Mouse (Mus musculus): Measurements from ENCODE around the gene Prelid1. TPM values are rescaled to one million over a fixed set of nuclear protein-coding genes. Genes with fewer than 3 reads are reported as not detected.

Prelid1 gene
- polyA plus RNA-seq (2015; fragmentation: Nextera tagmentation; extraction: Ambion mirVana): 447 and 473 TPM in 2 replicates

- WGBS: 77% methylated on average over 4 of the region's 4 CpGs
- no peaks in the 10 kb centered on the region for H3K9me3 ChIP-seq
- H3K27ac ChIP-seq: peak within 1 kb of the TSS; percentile 87
- H3K36me3 ChIP-seq: peaks cover 20% of the 10 kb centered on the region
- H3K4me1 ChIP-seq: peaks cover 37% of the 10 kb centered on the region
- peak within 1 kb of the TSS; percentile 73 for H3K4me3 ChIP-seq (replicated peaks)
- peak within 1 kb of the TSS; percentile 70 for H3K4me2 ChIP-seq
- ATAC-seq (ENCODE audit: insufficient read depth, low FRiP score, low read depth): no peak
- peak within 1 kb of the TSS; percentile 71 for H3K9ac ChIP-seq
- H3K27me3 ChIP-seq (replicated peaks): no peaks in the 10 kb centered on the region
Measured at GRCm38 (mm10) chr13:55319931-55320533, at the start of gene Prelid1. TSS of gene Prelid1 (plus strand) at chr13:55320500.

- no peaks in the 10 kb centered on the region for H3K27me3 ChIP-seq (replicated peaks)
- H3K4me1 ChIP-seq: no peaks in the 10 kb centered on the region
- no peaks in the 10 kb centered on the region for H3K9me3 ChIP-seq
- no peak overlapping the region for H3K4me3 ChIP-seq (replicated peaks)
- WGBS: 91% methylated on average over 5 of the region's 5 CpGs
- no peak overlapping the region for H3K4me2 ChIP-seq
- ATAC-seq (ENCODE audit: insufficient read depth, low FRiP score, low read depth): no peak
- H3K36me3 ChIP-seq: peaks cover 31% of the 10 kb centered on the region
- H3K9ac ChIP-seq: no peak overlapping the region
- no peak overlapping the region for H3K27ac ChIP-seq
Measured at GRCm38 (mm10) chr13:55277203-55277602, 43.1 kb upstream of the Prelid1 start.

- 81% methylated on average over 5 of the region's 5 CpGs for WGBS
Measured at GRCm38 (mm10) chr13:55277646-55278045, 42.7 kb upstream of the Prelid1 start.

GRCm38 (mm10) chr13:55288854-55289253 is 31.4 kb upstream of the Prelid1 start:
- no peak for ATAC-seq (ENCODE audit: insufficient read depth, low FRiP score, low read depth)
- H3K4me2 ChIP-seq: no peak overlapping the region
- no peak overlapping the region for H3K27ac ChIP-seq
- H3K9ac ChIP-seq: no peak overlapping the region
- H3K36me3 ChIP-seq: peaks cover 43% of the 10 kb centered on the region
- 93% methylated on average over 3 of the region's 3 CpGs for WGBS
- H3K27me3 ChIP-seq (replicated peaks): no peaks in the 10 kb centered on the region
- H3K9me3 ChIP-seq: no peaks in the 10 kb centered on the region
- H3K4me3 ChIP-seq (replicated peaks): no peak overlapping the region
- H3K4me1 ChIP-seq: no peaks in the 10 kb centered on the region

More at GRCm38 (mm10) chr13:55277646-55278045, 42.7 kb upstream of the Prelid1 start:
- no peak for ATAC-seq (ENCODE audit: insufficient read depth, low FRiP score, low read depth)
- no peak overlapping the region for H3K9ac ChIP-seq
- H3K4me1 ChIP-seq: no peaks in the 10 kb centered on the region
- H3K27ac ChIP-seq: no peak overlapping the region
- H3K4me2 ChIP-seq: no peak overlapping the region
- H3K4me3 ChIP-seq (replicated peaks): no peak overlapping the region
- H3K27me3 ChIP-seq (replicated peaks): no peaks in the 10 kb centered on the region
- H3K36me3 ChIP-seq: peaks cover 34% of the 10 kb centered on the region
- no peaks in the 10 kb centered on the region for H3K9me3 ChIP-seq

- 90% methylated on average over 1 of the region's 1 CpGs for WGBS
- peaks cover 35% of the 10 kb centered on the region for H3K36me3 ChIP-seq
- no peak for ATAC-seq (ENCODE audit: insufficient read depth, low FRiP score, low read depth)
Measured at GRCm38 (mm10) chr13:55296760-55297159, 23.5 kb upstream of the Prelid1 start.

GRCm38 (mm10) chr13:55300913-55301312 is 19.4 kb upstream of the Prelid1 start:
- Histone ChIP-seq H3K4me3 (replicated peaks) (no peak overlapping the region), H3K4me1 (no peaks in the 10 kb centered on the region), H3K9me3 (no peaks in the 10 kb centered on the region), H3K27ac (no peak overlapping the region), H3K4me2 (no peak overlapping the region), H3K27me3 (replicated peaks) (no peaks in the 10 kb centered on the region), H3K9ac (no peak overlapping the region), H3K36me3 (peaks cover 43% of the 10 kb centered on the region)
- ATAC-seq (ENCODE audit: insufficient read depth, low FRiP score, low read depth): no peak
- 90% methylated on average over 5 of the region's 5 CpGs for WGBS

More at GRCm38 (mm10) chr13:55296760-55297159, 23.5 kb upstream of the Prelid1 start:
- Histone ChIP-seq H3K27me3 (replicated peaks) (no peaks in the 10 kb centered on the region), H3K9ac (no peak overlapping the region), H3K4me2 (no peak overlapping the region), H3K4me1 (no peaks in the 10 kb centered on the region), H3K9me3 (no peaks in the 10 kb centered on the region), H3K27ac (no peak overlapping the region), H3K4me3 (replicated peaks) (no peak overlapping the region)

GRCm38 (mm10) chr13:55312028-55312630 is 8.2 kb upstream of the Prelid1 start:
- ATAC-seq (ENCODE audit: insufficient read depth, low FRiP score, low read depth): no peak
- Histone ChIP-seq H3K36me3 (peaks cover 59% of the 10 kb centered on the region), H3K4me2 (no peak overlapping the region), H3K9ac (no peak overlapping the region), H3K4me3 (replicated peaks) (no peak overlapping the region), H3K27ac (no peak overlapping the region), H3K9me3 (no peaks in the 10 kb centered on the region), H3K27me3 (replicated peaks) (no peaks in the 10 kb centered on the region), H3K4me1 (no peaks in the 10 kb centered on the region)
- WGBS: 92% methylated on average over 8 of the region's 8 CpGs

GRCm38 (mm10) chr13:55313051-55313450 is 7.2 kb upstream of the Prelid1 start:
- H3K36me3 ChIP-seq: peaks cover 51% of the 10 kb centered on the region

GRCm38 (mm10) chr13:55314891-55315412 is 5.3 kb upstream of the Prelid1 start:
- no peak for ATAC-seq (ENCODE audit: insufficient read depth, low FRiP score, low read depth)
- no peaks in the 10 kb centered on the region for H3K9me3 ChIP-seq
- no peak overlapping the region for H3K27ac ChIP-seq
- no peak overlapping the region for H3K4me2 ChIP-seq
- 0 out of 2 replicates have a peak, but pooled peaks cover 9% of the 10 kb centered on the region for H3K4me1 ChIP-seq
- H3K36me3 ChIP-seq: peaks cover 51% of the 10 kb centered on the region
- H3K27me3 ChIP-seq (replicated peaks): no peaks in the 10 kb centered on the region
- no peak overlapping the region for H3K4me3 ChIP-seq (replicated peaks)
- 78% methylated on average over 2 of the region's 2 CpGs for WGBS
- no peak overlapping the region for H3K9ac ChIP-seq

More at GRCm38 (mm10) chr13:55313051-55313450, 7.2 kb upstream of the Prelid1 start:
- Histone ChIP-seq H3K4me2 (no peak overlapping the region), H3K27ac (no peak overlapping the region), H3K9me3 (no peaks in the 10 kb centered on the region), H3K9ac (no peak overlapping the region), H3K4me3 (replicated peaks) (no peak overlapping the region), H3K4me1 (no peaks in the 10 kb centered on the region), H3K27me3 (replicated peaks) (no peaks in the 10 kb centered on the region)
- 90% methylated on average over 9 of the region's 9 CpGs for WGBS
- no peak for ATAC-seq (ENCODE audit: insufficient read depth, low FRiP score, low read depth)

- Histone ChIP-seq H3K9me3 (no peaks in the 10 kb centered on the region), H3K9ac (no peak overlapping the region), H3K27me3 (replicated peaks) (no peaks in the 10 kb centered on the region), H3K27ac (no peak overlapping the region), H3K4me3 (replicated peaks) (no peak overlapping the region), H3K4me2 (no peak overlapping the region), H3K36me3 (peaks cover 22% of the 10 kb centered on the region), H3K4me1 (peaks cover 26% of the 10 kb centered on the region)
- 82% methylated on average over 3 of the region's 3 CpGs for WGBS
- ATAC-seq (ENCODE audit: insufficient read depth, low FRiP score, low read depth): no peak
Measured at GRCm38 (mm10) chr13:55318351-55318750, 1.9 kb upstream of the Prelid1 start.

GRCm38 (mm10) chr13:55321434-55322129 is 1.3 kb downstream of the Prelid1 start, which contains the start of gene Rab24:
TSS of gene Rab24 (minus strand) at chr13:55321946.
- H3K9me3 ChIP-seq: no peaks in the 10 kb centered on the region
- WGBS: under 1% methylated on average over 73 of the region's 73 CpGs
- ATAC-seq (ENCODE audit: insufficient read depth, low FRiP score, low read depth): peak; percentile 92
- H3K36me3 ChIP-seq: peaks cover 32% of the 10 kb centered on the region
- peak within 1 kb of the TSS; percentile 87 for H3K27ac ChIP-seq
- H3K4me3 ChIP-seq (replicated peaks): peak within 1 kb of the TSS; percentile 73
- peak within 1 kb of the TSS; percentile 71 for H3K9ac ChIP-seq
- H3K27me3 ChIP-seq (replicated peaks): no peaks in the 10 kb centered on the region
- H3K4me2 ChIP-seq: peak within 1 kb of the TSS; percentile 70
- peaks cover 45% of the 10 kb centered on the region for H3K4me1 ChIP-seq
